33 mouse cellular contexts compared by ENCODE assay signal in the genomic region with DNA sequence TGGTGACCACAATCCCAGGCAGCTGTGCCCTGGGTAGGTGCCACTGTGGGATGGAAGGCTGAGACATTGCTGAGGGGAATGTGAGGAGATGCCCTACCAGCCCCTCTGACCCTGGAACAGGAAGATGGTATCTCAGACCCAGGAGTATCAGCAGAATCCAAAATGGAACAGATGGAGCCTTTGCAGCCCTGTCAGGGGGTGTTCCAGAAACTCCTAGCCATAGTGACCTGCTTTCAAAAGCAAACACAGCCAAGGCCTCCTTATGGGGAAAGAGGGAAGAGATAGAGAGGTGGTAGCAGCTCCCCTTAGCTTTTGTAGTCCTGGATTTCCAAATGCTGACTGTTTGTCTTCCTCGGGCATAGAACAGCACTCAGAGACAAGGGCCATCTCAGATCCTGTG. TPM values are rescaled to one million over a fixed set of nuclear protein-coding genes. Genes with fewer than 3 reads are reported as not detected.
DNase-seq lines count a peak whose midpoint lies in the region; ATAC-seq and TF ChIP-seq lines count a peak whose summit lies in the region.
"Had no signal": no experiment of that assay in that cellular context is flagged by ENCODE, and none has a peak within 500 bp of the region (broad histone marks: within the 10 kb centered on the region; RNA-seq: fewer than 3 reads in every experiment).

No protein-coding gene starts in this region.

- intact Hi-C loops in heart, adult 2 months (cut with DNase I): no loop called here
- intact Hi-C loops in heart, postnatal 36 days (cut with DNase I): no loop called here

- TF ChIP-seq POLR2A in cortical plate, adult 2 months (IDR thresholded peaks at IDR 0.05; ENCODE audit: extremely low read depth, insufficient read depth, low read length): no peak
- no peak for TF ChIP-seq POLR2A in heart, adult 2 months (IDR thresholded peaks at IDR 0.05; ENCODE audit: insufficient read depth, low read depth, low read length)

- H3K4me3 ChIP-seq in layer of hippocampus, adult 2 months: no peak overlapping the region
- no peak overlapping the region for H3K4me3 ChIP-seq in cortical plate, adult 2 months (ENCODE audit: insufficient read depth, low read length)
- no peak overlapping the region for H3K4me3 ChIP-seq in heart, adult 2 months
- H3K4me3 ChIP-seq in intestine, postnatal 0 days (ENCODE audit: low read depth, low read length): no peak overlapping the region
- H3K4me3 ChIP-seq: embryonic facial prominence, embryonic 13.5 days; forebrain, embryonic 10.5 days; hindbrain, embryonic 12.5 days; intestine, embryonic 15.5 days; limb, embryonic 15.5 days; liver, embryonic 13.5 days; midbrain, embryonic 13.5 days; stomach, embryonic 15.5 days had no signal

- H3K36me3 ChIP-seq in heart, adult 2 months (ENCODE audit: control insufficient read depth, insufficient read depth, low read length): no peaks in the 10 kb centered on the region
- no peaks in the 10 kb centered on the region for H3K36me3 ChIP-seq in intestine, postnatal 0 days (ENCODE audit: control insufficient read depth, insufficient read depth)
- H3K36me3 ChIP-seq: embryonic facial prominence, embryonic 13.5 days; forebrain, embryonic 10.5 days; hindbrain, embryonic 12.5 days; intestine, embryonic 15.5 days; limb, embryonic 15.5 days; liver, embryonic 13.5 days; midbrain, embryonic 13.5 days; stomach, embryonic 15.5 days had no signal

- peaks cover 12% of the 10 kb centered on the region for H3K4me1 ChIP-seq in cortical plate, adult 2 months (ENCODE audit: control insufficient read depth, insufficient read depth, low read length)
- no peaks in the 10 kb centered on the region for H3K4me1 ChIP-seq in heart, adult 2 months (ENCODE audit: control insufficient read depth, insufficient read depth, low read length)
- no peaks in the 10 kb centered on the region for H3K4me1 ChIP-seq in intestine, postnatal 0 days (replicated peaks; ENCODE audit: control insufficient read depth, insufficient read depth, low read length)
- H3K4me1 ChIP-seq: embryonic facial prominence, embryonic 13.5 days; hindbrain, embryonic 12.5 days; intestine, embryonic 15.5 days; liver, embryonic 13.5 days; midbrain, embryonic 13.5 days; stomach, embryonic 15.5 days had no signal

- no peak for TF ChIP-seq EP300 in heart, adult 2 months (IDR thresholded peaks at IDR 0.05; ENCODE audit: insufficient read depth, low read depth, low read length)

- ATAC-seq in intestine, postnatal 0 days: no peak
- ATAC-seq: forebrain, embryonic 16.5 days; hindbrain, postnatal 0 days; intestine, embryonic 15.5 days; midbrain, embryonic 13.5 days; Patski had no signal

- H3K9me3 ChIP-seq in intestine, postnatal 0 days (ENCODE audit: control insufficient read depth): peaks cover 7% of the 10 kb centered on the region
- H3K9me3 ChIP-seq: embryonic facial prominence, embryonic 13.5 days; intestine, embryonic 15.5 days; limb, embryonic 15.5 days; liver, embryonic 13.5 days; stomach, embryonic 15.5 days had no signal

- no peak overlapping the region for H3K4me2 ChIP-seq in intestine, postnatal 0 days (replicated peaks; ENCODE audit: low read depth)
- H3K4me2 ChIP-seq: embryonic facial prominence, embryonic 13.5 days; hindbrain, embryonic 12.5 days; intestine, embryonic 15.5 days; limb, embryonic 15.5 days; liver, embryonic 13.5 days; midbrain, embryonic 13.5 days; stomach, embryonic 15.5 days had no signal

- DNase-seq in layer of hippocampus, adult 2 months (ENCODE audit: low spot score in 2 of 2): no peak
- no peak for DNase-seq in layer of hippocampus, adult 8-10 months (ENCODE audit: low spot score in 2 of 2)
- DNase-seq in cerebellum, adult 11-12 months: peak; percentile 77
- DNase-seq in cerebellum, adult 9-11 months: peak; percentile 84
- DNase-seq in heart, adult 2 months: no peak
- no peak for DNase-seq in heart, postnatal 36 days
- DNase-seq: adrenal gland, postnatal 14 days; embryo, embryonic 11 days; gastrocnemius, postnatal 10 days; heart, postnatal 14 days; kidney, adult 8-10 months; kidney, postnatal 4 days; liver, embryonic 13.5 days; lung, adult 18-20 months; lung, postnatal 10 days had no signal

- H3K79me2 ChIP-seq in heart, adult 2 months (replicated peaks; ENCODE audit: control insufficient read depth, insufficient read depth, low read length): no peaks in the 10 kb centered on the region

- peak overlapping the region; percentile 67 for H3K27ac ChIP-seq in layer of hippocampus, adult 2 months
- 0 out of 2 replicates have a peak overlapping the region, but pooled peaks have one; percentile 7 for H3K27ac ChIP-seq in cortical plate, adult 2 months (ENCODE audit: insufficient read depth, low read length)
- H3K27ac ChIP-seq in heart, adult 2 months: no peak overlapping the region
- no peak overlapping the region for H3K27ac ChIP-seq in intestine, postnatal 0 days (ENCODE audit: low read depth, low read length)
- H3K27ac ChIP-seq: embryonic facial prominence, embryonic 13.5 days; forebrain, embryonic 10.5 days; hindbrain, embryonic 12.5 days; hindbrain, postnatal 0 days; intestine, embryonic 15.5 days; kidney, postnatal 0 days; limb, embryonic 15.5 days; liver, embryonic 13.5 days; macrophage; midbrain, embryonic 13.5 days; stomach, embryonic 15.5 days had no signal

- WGBS in heart, adult 2 months: 54% methylated on average over 1 of the region's 1 CpGs
- WGBS in intestine, postnatal 0 days: 62% methylated on average over 1 of the region's 1 CpGs

- no peak for TF ChIP-seq CTCF in layer of hippocampus, adult 2 months (conservative IDR thresholded peaks at IDR 0.05)
- TF ChIP-seq CTCF in cortical plate, adult 2 months (IDR thresholded peaks at IDR 0.05; ENCODE audit: extremely low read depth, insufficient read depth, low read length): no peak
- TF ChIP-seq CTCF in heart, adult 2 months (IDR thresholded peaks at IDR 0.05): no peak
- no peak for TF ChIP-seq CTCF in intestine, postnatal 0 days (IDR thresholded peaks at IDR 0.05; ENCODE audit: low read depth)

- H3K27me3 ChIP-seq in heart, adult 2 months (ENCODE audit: control insufficient read depth, insufficient read depth, low read length): no peaks in the 10 kb centered on the region
- no peaks in the 10 kb centered on the region for H3K27me3 ChIP-seq in intestine, postnatal 0 days (replicated peaks; ENCODE audit: control insufficient read depth, insufficient read depth, low read length)
- H3K27me3 ChIP-seq: embryonic facial prominence, embryonic 13.5 days; hindbrain, embryonic 12.5 days; intestine, embryonic 15.5 days; limb, embryonic 15.5 days; liver, embryonic 13.5 days; midbrain, embryonic 13.5 days; Patski; stomach, embryonic 15.5 days had no signal

- H3K9ac ChIP-seq in heart, adult 2 months (ENCODE audit: low read depth, low read length): no peak overlapping the region
- no peak overlapping the region for H3K9ac ChIP-seq in intestine, postnatal 0 days (ENCODE audit: low read depth, low read length)
- H3K9ac ChIP-seq: embryonic facial prominence, embryonic 13.5 days; hindbrain, embryonic 12.5 days; intestine, embryonic 15.5 days; limb, embryonic 15.5 days; liver, embryonic 13.5 days; midbrain, embryonic 13.5 days; stomach, embryonic 15.5 days had no signal

RNA-seq across cellular contexts. Expression of a gene that starts 27.8 kb away (rescaled TPM):
- 10 to 100 TPM; 45.9 to 47.1 TPM for total RNA-seq in layer of hippocampus, adult 2 months (2021)
- 10 to 100 TPM; 34.9 to 40.8 (median 38.7) TPM for total RNA-seq in layer of hippocampus, adult 8-10 months (2022)
- polyA plus RNA-seq in cortical plate, adult 2 months (2012; rRNA removed): 11.7 and 11.9 TPM in 2 replicates
- total RNA-seq in heart, adult 2 months (2021): not detected
- polyA plus RNA-seq in heart, adult 2 months (2012; rRNA removed): not detected in 2 replicates
- 0.10 and 0.41 TPM in 2 replicates for polyA plus RNA-seq in intestine, postnatal 0 days (2015; fragmentation: Nextera tagmentation; extraction: Ambion mirVana)
- total RNA-seq in heart, postnatal 36 days (2021): not detected
- total RNA-seq: heart, postnatal 14 days; megakaryocyte-erythroid progenitor cell, adult 5-6 weeks; MEL; monocyte, adult 5-6 weeks had no signal
- polyA plus RNA-seq: heart, embryonic 14.5 days; liver, embryonic 13.5 days; macrophage had no signal

Comparison
In these comparisons a context has a peak if more than half of its experiments do, and no peak if none do; other contexts are left out.
1. DNase-seq: peak in cerebellum, adult 11-12 months (single experiment) and cerebellum, adult 9-11 months (single experiment); none in layer of hippocampus, adult 2 months (0 of 2), layer of hippocampus, adult 8-10 months (0 of 2), heart, adult 2 months (0 of 2) and heart, postnatal 36 days (0 of 2).
2. H3K27ac ChIP-seq: peak in layer of hippocampus, adult 2 months (single experiment) and cortical plate, adult 2 months (single experiment); none in heart, adult 2 months (single experiment) and intestine, postnatal 0 days (single experiment).
3. RNA of a gene that starts 27.8 kb away (total RNA-seq): 45.9 to 47.1 TPM in layer of hippocampus, adult 2 months and 34.9 to 40.8 TPM in layer of hippocampus, adult 8-10 months; not detected in heart, adult 2 months and not detected in heart, postnatal 36 days; every median in the first group is over 10 times any median in the second.